Mouse (Mus musculus): ENCODE measurements around the gene Bmper. TPM values are rescaled to one million over a fixed set of nuclear protein-coding genes. Genes with fewer than 3 reads are reported as not detected.

Bmper gene
- polyA plus RNA-seq, 2 experiments, result 0.16 to 0.18 TPM

DNA sequence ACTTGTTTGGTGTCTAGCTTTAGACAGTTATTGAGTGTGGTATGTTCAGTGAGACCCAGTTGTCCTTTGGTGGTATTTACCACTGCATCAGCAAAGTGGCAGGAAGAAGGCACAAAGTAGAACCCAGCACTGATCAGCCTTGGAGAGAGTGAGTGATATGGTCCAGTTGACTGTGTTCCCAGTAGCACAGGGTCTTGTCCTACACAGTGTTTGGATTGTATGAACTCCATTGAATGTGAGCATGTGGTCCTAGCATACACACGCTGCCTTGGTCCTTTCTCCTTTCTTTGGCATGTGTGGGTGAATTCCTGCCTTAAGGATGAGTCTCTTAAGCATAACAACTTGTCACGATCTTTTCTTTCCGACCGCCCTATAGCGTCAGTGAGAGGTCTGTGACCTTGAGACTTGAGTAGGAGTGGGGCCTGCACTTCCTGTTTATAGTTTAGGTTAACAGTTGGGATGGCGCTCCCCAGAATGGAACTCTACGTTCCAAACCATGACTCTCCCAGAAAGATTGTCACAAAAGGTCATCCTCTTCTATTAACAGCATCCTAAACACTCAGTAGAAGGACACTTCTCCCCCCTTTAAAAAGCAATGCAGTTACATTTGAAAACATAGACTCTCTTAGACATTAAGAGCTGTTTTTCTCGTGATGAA lies 10.7 kb downstream of the Bmper start:
- Histone ChIP-seq H3K27ac (no peak overlapping the region), H3K4me2 (ENCODE audit: low read depth) (no peak overlapping the region), H3K4me3 (ENCODE audit: insufficient read depth in 1 of 2, low read depth in 2 of 2, low read length in 2 of 2) (no peak overlapping the region), H3K9me3 (ENCODE audit: control insufficient read depth, low read length) (no peaks in the 10 kb centered on the region), H3K4me1 (replicated peaks; ENCODE audit: control insufficient read depth in 2 of 2, insufficient read depth in 2 of 2, low read length in 1 of 2) (no peaks in the 10 kb centered on the region; a peak in 1 of 4 replicates), H3K27me3 (ENCODE audit: control insufficient read depth, insufficient read depth, low read length) (no peaks in the 10 kb centered on the region), H3K36me3 (replicated peaks; ENCODE audit: control insufficient read depth, insufficient read depth, low read depth) (no peaks in the 10 kb centered on the region), H3K9ac (replicated peaks) (no peak overlapping the region)
- WGBS (ENCODE audit: insufficient replicate concordance), result 68% methylated on average over 8 of the region's 8 CpGs
- TF ChIP-seq CTCF (IDR thresholded peaks at IDR 0.05; ENCODE audit: low read depth) (no peak), EP300 (IDR thresholded peaks at IDR 0.05; ENCODE audit: low read depth) (no peak)
- DNase-seq (ENCODE audit: low read depth in 3 of 3, low spot score in 3 of 3), result no peak
- no peak for ATAC-seq (ENCODE audit: insufficient read depth)

GRCm38 (mm10) chr9:23235368-23236002 lies 12.6 kb downstream of the Bmper start:
- DNase-seq (ENCODE audit: low read depth in 3 of 3, low spot score in 3 of 3) (no peak), ATAC-seq (ENCODE audit: insufficient read depth) (no peak)
- Histone ChIP-seq H3K27ac (no peak overlapping the region), H3K4me2 (ENCODE audit: low read depth) (no peak overlapping the region), H3K4me3 (ENCODE audit: insufficient read depth in 1 of 2, low read depth in 2 of 2, low read length in 2 of 2) (no peak overlapping the region), H3K36me3 (replicated peaks; ENCODE audit: control insufficient read depth, insufficient read depth, low read depth) (no peaks in the 10 kb centered on the region), H3K27me3 (ENCODE audit: control insufficient read depth, insufficient read depth, low read length) (no peaks in the 10 kb centered on the region), H3K9ac (replicated peaks) (no peak overlapping the region), H3K9me3 (ENCODE audit: control insufficient read depth, low read length) (no peaks in the 10 kb centered on the region), H3K4me1 (replicated peaks; ENCODE audit: control insufficient read depth in 2 of 2, insufficient read depth in 2 of 2, low read length in 1 of 2) (no peaks in the 10 kb centered on the region; a peak in 1 of 4 replicates)
- 35% methylated on average over 6 of the region's 6 CpGs for WGBS (ENCODE audit: insufficient replicate concordance)
- no peak for TF ChIP-seq EP300 (IDR thresholded peaks at IDR 0.05; ENCODE audit: low read depth)
- TF ChIP-seq CTCF (IDR thresholded peaks at IDR 0.05; ENCODE audit: low read depth), result no peak

GRCm38 (mm10) chr9:23236635-23237279 lies 13.9 kb downstream of the Bmper start:
- DNase-seq (ENCODE audit: low read depth in 3 of 3, low spot score in 3 of 3) (no peak), ATAC-seq (ENCODE audit: insufficient read depth) (no peak)

GRCm38 (mm10) chr9:23239011-23239410 lies 16.1 kb downstream of the Bmper start:
- no peak for TF ChIP-seq EP300 (IDR thresholded peaks at IDR 0.05; ENCODE audit: low read depth)
- no peak for TF ChIP-seq CTCF (IDR thresholded peaks at IDR 0.05; ENCODE audit: low read depth)
- ATAC-seq (ENCODE audit: insufficient read depth) (no peak), DNase-seq (ENCODE audit: low read depth in 3 of 3, low spot score in 3 of 3) (no peak)
- Histone ChIP-seq H3K27ac (no peak overlapping the region), H3K36me3 (replicated peaks; ENCODE audit: control insufficient read depth, insufficient read depth, low read depth) (no peaks in the 10 kb centered on the region), H3K27me3 (ENCODE audit: control insufficient read depth, insufficient read depth, low read length) (no peaks in the 10 kb centered on the region), H3K4me1 (replicated peaks; ENCODE audit: control insufficient read depth in 2 of 2, insufficient read depth in 2 of 2, low read length in 1 of 2) (no peaks in the 10 kb centered on the region; a peak in 1 of 4 replicates), H3K9me3 (ENCODE audit: control insufficient read depth, low read length) (no peaks in the 10 kb centered on the region), H3K4me3 (ENCODE audit: insufficient read depth in 1 of 2, low read depth in 2 of 2, low read length in 2 of 2) (no peak overlapping the region), H3K4me2 (ENCODE audit: low read depth) (no peak overlapping the region), H3K9ac (replicated peaks) (no peak overlapping the region)
- 40% methylated on average over 2 of the region's 2 CpGs for WGBS (ENCODE audit: insufficient replicate concordance)

More at GRCm38 (mm10) chr9:23236635-23237279, 13.9 kb downstream of the Bmper start:
- no peaks in the 10 kb centered on the region for H3K36me3 ChIP-seq (replicated peaks; ENCODE audit: control insufficient read depth, insufficient read depth, low read depth)
- no peaks in the 10 kb centered on the region for H3K27me3 ChIP-seq (ENCODE audit: control insufficient read depth, insufficient read depth, low read length)
- no peaks in the 10 kb centered on the region; a peak in 1 of 4 replicates for H3K4me1 ChIP-seq (replicated peaks; ENCODE audit: control insufficient read depth in 2 of 2, insufficient read depth in 2 of 2, low read length in 1 of 2)
- no peak overlapping the region for H3K9ac ChIP-seq (replicated peaks)
- no peak overlapping the region for H3K27ac ChIP-seq
- 54% methylated on average over 6 of the region's 6 CpGs for WGBS (ENCODE audit: insufficient replicate concordance)
- no peak for TF ChIP-seq CTCF (IDR thresholded peaks at IDR 0.05; ENCODE audit: low read depth)
- no peak for TF ChIP-seq EP300 (IDR thresholded peaks at IDR 0.05; ENCODE audit: low read depth)
- no peaks in the 10 kb centered on the region for H3K9me3 ChIP-seq (ENCODE audit: control insufficient read depth, low read length)
- H3K4me3 ChIP-seq (ENCODE audit: insufficient read depth in 1 of 2, low read depth in 2 of 2, low read length in 2 of 2), result no peak overlapping the region
- no peak overlapping the region for H3K4me2 ChIP-seq (ENCODE audit: low read depth)

GRCm38 (mm10) chr9:23242911-23243310 lies 20.0 kb downstream of the Bmper start:
- no peak overlapping the region for H3K4me2 ChIP-seq (ENCODE audit: low read depth)
- no peak overlapping the region for H3K9ac ChIP-seq (replicated peaks)
- no peaks in the 10 kb centered on the region for H3K9me3 ChIP-seq (ENCODE audit: control insufficient read depth, low read length)
- TF ChIP-seq CTCF (IDR thresholded peaks at IDR 0.05; ENCODE audit: low read depth), result no peak
- TF ChIP-seq EP300 (IDR thresholded peaks at IDR 0.05; ENCODE audit: low read depth), result no peak
- no peaks in the 10 kb centered on the region for H3K36me3 ChIP-seq (replicated peaks; ENCODE audit: control insufficient read depth, insufficient read depth, low read depth)
- no peaks in the 10 kb centered on the region for H3K4me1 ChIP-seq (replicated peaks; ENCODE audit: control insufficient read depth in 2 of 2, insufficient read depth in 2 of 2, low read length in 1 of 2)
- DNase-seq (ENCODE audit: low read depth in 3 of 3, low spot score in 3 of 3) (no peak), ATAC-seq (ENCODE audit: insufficient read depth) (no peak)
- H3K4me3 ChIP-seq (ENCODE audit: insufficient read depth in 1 of 2, low read depth in 2 of 2, low read length in 2 of 2), result no peak overlapping the region
- no peak overlapping the region for H3K27ac ChIP-seq
- no peaks in the 10 kb centered on the region for H3K27me3 ChIP-seq (ENCODE audit: control insufficient read depth, insufficient read depth, low read length)
- 68% methylated on average over 3 of the region's 3 CpGs for WGBS (ENCODE audit: insufficient replicate concordance)
